ENCODE assay signal across 8 mouse cellular contexts in genomic region chr15:99818321-99819108, GRCm38 (mm10). TPM values are rescaled to one million over a fixed set of nuclear protein-coding genes. Genes with fewer than 3 reads are reported as not detected.
DNase-seq lines count a peak whose midpoint lies in the region; ATAC-seq and TF ChIP-seq lines count a peak whose summit lies in the region.

No protein-coding gene starts in this region.

- TF ChIP-seq EP300 in CH12.LX (IDR thresholded peaks at IDR 0.05; ENCODE audit: low read length): peak; percentile 95
- TF ChIP-seq EP300 in liver, postnatal 0 days (IDR thresholded peaks at IDR 0.05; ENCODE audit: low read depth): no peak

- 21% methylated on average over 13 of the region's 13 CpGs for whole genome bisulfite sequencing in intestine, embryonic 16.5 days
- WGBS in liver, postnatal 0 days (ENCODE audit: insufficient replicate concordance): 42% methylated on average over 13 of the region's 13 CpGs
- 62% methylated on average over 13 of the region's 13 CpGs for WGBS in small intestine, adult 2 months

- peak overlapping the region; percentile 97 for H3K9ac ChIP-seq in CH12.LX (ENCODE audit: insufficient read depth, low read depth)
- H3K9ac ChIP-seq in intestine, embryonic 16.5 days (ENCODE audit: low read depth, low read length): peak overlapping the region; percentile 68
- peak overlapping the region; percentile 4; the same call in 1 of the 2 replicates for H3K9ac ChIP-seq in liver, postnatal 0 days (replicated peaks)

- ATAC-seq in intestine, embryonic 16.5 days: peak; percentile 29; the same call in 1 of the 2 replicates
- no peak for ATAC-seq in liver, postnatal 0 days

- DNase-seq in CH12.LX (ENCODE audit: extremely low read depth): peak; percentile 96
- DNase-seq in brain, embryonic 14.5 days (ENCODE audit: low read depth): peak; percentile 94
- DNase-seq in gastrocnemius, postnatal 25 days: peak; percentile 60
- DNase-seq in liver, postnatal 0 days: no peak
- no peak for DNase-seq in cerebellum, postnatal 10 days
- DNase-seq in c-Kit-positive CD71-positive TER-119-positive erythroid progenitor cells, embryonic 14.5 days (ENCODE audit: low spot score): no peak

- peaks cover 4 to 23% of the 10 kb centered on the region in 2 experiments for H3K36me3 ChIP-seq in CH12.LX (replicated peaks in 1 of 2; ENCODE audit: control insufficient read depth in 1 of 2, insufficient read depth in 1 of 2, low read length in 1 of 2)
- H3K36me3 ChIP-seq in intestine, embryonic 16.5 days (ENCODE audit: control insufficient read depth, insufficient read depth, low read length): peaks cover 11% of the 10 kb centered on the region
- H3K36me3 ChIP-seq in liver, postnatal 0 days (replicated peaks; ENCODE audit: insufficient read depth, low read length): peaks cover 7% of the 10 kb centered on the region
- peaks cover 41% of the 10 kb centered on the region for H3K36me3 ChIP-seq in small intestine, adult 2 months (ENCODE audit: control insufficient read depth, insufficient read depth, low read length)

- no peaks in the 10 kb centered on the region for H3K27me3 ChIP-seq in CH12.LX (replicated peaks)
- H3K27me3 ChIP-seq in intestine, embryonic 16.5 days (replicated peaks; ENCODE audit: control insufficient read depth, insufficient read depth, low read length): no peaks in the 10 kb centered on the region
- no peaks in the 10 kb centered on the region for H3K27me3 ChIP-seq in liver, postnatal 0 days (ENCODE audit: insufficient read depth, low read length)
- H3K27me3 ChIP-seq in small intestine, adult 2 months (ENCODE audit: control insufficient read depth, insufficient read depth, low read length): no peaks in the 10 kb centered on the region

- H3K9me3 ChIP-seq in CH12.LX (replicated peaks; ENCODE audit: low read length): peaks cover 17% of the 10 kb centered on the region
- no peaks in the 10 kb centered on the region for H3K9me3 ChIP-seq in intestine, embryonic 16.5 days (ENCODE audit: control insufficient read depth, low read length)
- H3K9me3 ChIP-seq in liver, postnatal 0 days (ENCODE audit: low read length): no peaks in the 10 kb centered on the region

- no peak for TF ChIP-seq RAD21 in CH12.LX (IDR thresholded peaks at IDR 0.05; ENCODE audit: low read depth, low read length)

- H3K4me1 ChIP-seq in CH12.LX (ENCODE audit: control insufficient read depth in 1 of 2, insufficient read depth in 2 of 2): peaks cover 3 to 28% of the 10 kb centered on the region in 2 experiments
- peaks cover 10% of the 10 kb centered on the region for H3K4me1 ChIP-seq in intestine, embryonic 16.5 days (ENCODE audit: control insufficient read depth, insufficient read depth, low read length)
- H3K4me1 ChIP-seq in liver, postnatal 0 days (ENCODE audit: insufficient read depth): no peaks in the 10 kb centered on the region
- peaks cover under 1% of the 10 kb centered on the region; the same call in 1 of the 2 replicates for H3K4me1 ChIP-seq in small intestine, adult 2 months (ENCODE audit: control insufficient read depth, insufficient read depth, insufficient read length, low read length)

- peak; percentile 64 for TF ChIP-seq POLR2A in CH12.LX (IDR thresholded peaks at IDR 0.05; ENCODE audit: low read depth, low read length)
- no peak for TF ChIP-seq POLR2A in brain, embryonic 14.5 days (IDR thresholded peaks at IDR 0.05; ENCODE audit: borderline replicate concordance, extremely low read depth, insufficient read depth, insufficient read length, poor library complexity, severe bottlenecking)
- TF ChIP-seq POLR2A in small intestine, adult 2 months (IDR thresholded peaks at IDR 0.05; ENCODE audit: low read depth, low read length): no peak

- no peak for TF ChIP-seq CTCF in CH12.LX (conservative IDR thresholded peaks at IDR 0.05 in 1 of 2, IDR thresholded peaks at IDR 0.05 in 1 of 2; ENCODE audit: low read depth in 2 of 2, low read length in 2 of 2)
- no peak for TF ChIP-seq CTCF in brain, embryonic 14.5 days (IDR thresholded peaks at IDR 0.05; ENCODE audit: borderline replicate concordance, extremely low read depth, insufficient read depth, insufficient read length)
- no peak for TF ChIP-seq CTCF in liver, postnatal 0 days (IDR thresholded peaks at IDR 0.05; ENCODE audit: low read depth)
- TF ChIP-seq CTCF in small intestine, adult 2 months (IDR thresholded peaks at IDR 0.05; ENCODE audit: extremely low read depth, insufficient read length, insufficient replicate concordance, low read depth, low read length): no peak

- H3K4me2 ChIP-seq in CH12.LX (ENCODE audit: insufficient read depth, low read depth, poor library complexity, severe bottlenecking): peak overlapping the region; percentile 89
- H3K4me2 ChIP-seq in intestine, embryonic 16.5 days (ENCODE audit: low read depth, low read length): peak overlapping the region; percentile 58
- peak overlapping the region; percentile 65 for H3K4me2 ChIP-seq in liver, postnatal 0 days (ENCODE audit: low read depth, low read length)

- peak overlapping the region; percentile 95 for H3K27ac ChIP-seq in CH12.LX (ENCODE audit: insufficient read depth, low read depth)
- peak overlapping the region; percentile 93 for H3K27ac ChIP-seq in intestine, embryonic 16.5 days (ENCODE audit: low read length)
- peak overlapping the region; percentile 61 for H3K27ac ChIP-seq in liver, postnatal 0 days (ENCODE audit: low read depth)
- H3K27ac ChIP-seq in small intestine, adult 2 months (ENCODE audit: insufficient read depth, low read depth, low read length): peak overlapping the region; percentile 48

- in situ Hi-C loops in CH12.LX (cut with MboI; ENCODE audit: low pct_ligation_motif_present, low pct_unique_long_range_greater_than_20kb, low sequenced_read_pairs): no loop called here

- dilution Hi-C loops in CH12.LX (cut with MboI; ENCODE audit: extremely low pct_ligation_motif_present, extremely low pct_unique_long_range_greater_than_20kb, low sequenced_read_pairs): no loop called here

- H3K4me3 ChIP-seq in CH12.LX (replicated peaks in 1 of 3; ENCODE audit: low read depth in 2 of 3, low read length in 2 of 3, poor library complexity in 1 of 3): peak overlapping the region; percentile 61 to 70 (median 63)
- peak overlapping the region; percentile 55 for H3K4me3 ChIP-seq in intestine, embryonic 16.5 days (ENCODE audit: low read length)
- peak overlapping the region; percentile 39 for H3K4me3 ChIP-seq in liver, postnatal 0 days (ENCODE audit: low read depth, low read length)
- peak overlapping the region; percentile 32 for H3K4me3 ChIP-seq in small intestine, adult 2 months (ENCODE audit: low read depth, low read length)

- peaks cover 15% of the 10 kb centered on the region for H3K79me2 ChIP-seq in CH12.LX (replicated peaks; ENCODE audit: control insufficient read depth, extremely low read depth, insufficient read depth, poor library complexity, severe bottlenecking)

TF ChIP-seq in CH12.LX, 34 proteins besides CTCF, POLR2A, EP300 and RAD21 (continues in another document):
- TF ChIP-seq CHD2 (IDR thresholded peaks at IDR 0.05; ENCODE audit: low read length): peak; percentile 65; the same call in 1 of the 2 replicates
- TF ChIP-seq MYC (IDR thresholded peaks at IDR 0.05; ENCODE audit: low read depth, low read length): peak; percentile 94
- no peak for TF ChIP-seq ZC3H11A (IDR thresholded peaks at IDR 0.05; ENCODE audit: low read depth, low read length)
- TF ChIP-seq UBTF (IDR thresholded peaks at IDR 0.05; ENCODE audit: low read depth, low read length): no peak
- no peak for TF ChIP-seq USF2 (conservative IDR thresholded peaks at IDR 0.05; ENCODE audit: low read depth, low read length)
- TF ChIP-seq E2F4 (IDR thresholded peaks at IDR 0.05; ENCODE audit: insufficient replicate concordance, low read depth, low read length): no peak
- no peak for TF ChIP-seq SMC3 (IDR thresholded peaks at IDR 0.05; ENCODE audit: low read depth, low read length)
- TF ChIP-seq RCOR1 (conservative IDR thresholded peaks at IDR 0.05; ENCODE audit: low read depth, low read length): no peak; the same call in 1 of the 2 replicates
- peak; percentile 67 for TF ChIP-seq ZNF384 (IDR thresholded peaks at IDR 0.05; ENCODE audit: low read depth, low read length)
- TF ChIP-seq ZKSCAN1 (IDR thresholded peaks at IDR 0.05; ENCODE audit: borderline replicate concordance, low read depth, low read length): no peak
- TF ChIP-seq SIN3A (IDR thresholded peaks at IDR 0.05; ENCODE audit: low read length): peak; percentile 89
- no peak for TF ChIP-seq PAX5 (IDR thresholded peaks at IDR 0.05; ENCODE audit: low read length)
- peak; percentile 100 for TF ChIP-seq ETS1 (conservative IDR thresholded peaks at IDR 0.05; ENCODE audit: low read depth, low read length)
- TF ChIP-seq CHD1 (IDR thresholded peaks at IDR 0.05; ENCODE audit: low read depth, low read length): no peak; the same call in 1 of the 2 replicates
- TF ChIP-seq NRF1 (IDR thresholded peaks at IDR 0.05; ENCODE audit: low read depth, low read length): peak; percentile 81
- peak; percentile 92 for TF ChIP-seq MAZ (IDR thresholded peaks at IDR 0.05; ENCODE audit: low read depth, low read length)
- TF ChIP-seq POLR2AphosphoS2 (IDR thresholded peaks at IDR 0.05; ENCODE audit: low read depth, low read length): no peak
- TF ChIP-seq TCF12 (IDR thresholded peaks at IDR 0.05; ENCODE audit: low read depth, low read length): peak; percentile 90
- TF ChIP-seq JUN (IDR thresholded peaks at IDR 0.05; ENCODE audit: insufficient read depth, low read depth, low read length): peak; percentile 96
- peak; percentile 88 for TF ChIP-seq IRF4 (IDR thresholded peaks at IDR 0.05; ENCODE audit: low read depth, low read length)
- TF ChIP-seq MAX (IDR thresholded peaks at IDR 0.05; ENCODE audit: low read length): peak; percentile 91

RNA-seq across cellular contexts. Expression of gene Cers5, which starts 45.8 kb away (rescaled TPM):
- total RNA-seq in CH12.LX (2012; rRNA removed) (45.0 and 48.9 TPM in 2 replicates), CH12.LX (2014; rRNA removed) (140 and 149 TPM in 2 replicates)
- polyA plus RNA-seq in CH12.LX (2012; ENCODE audit: insufficient read length, low read depth): 83.7 and 94.3 TPM in 2 replicates
- 61.1 and 69.4 TPM in 2 replicates for polyA plus RNA-seq in brain, embryonic 14.5 days (2012; rRNA removed)
- 1 to 10 TPM; 4.0 to 6.1 TPM for total RNA-seq in gastrocnemius, postnatal 25 days (2021)
- polyA plus RNA-seq in intestine, embryonic 16.5 days (2015; fragmentation: Nextera tagmentation; extraction: Ambion mirVana): 42.1 and 46.8 TPM in 2 replicates
- polyA plus RNA-seq in liver, postnatal 0 days (2015; fragmentation: Nextera tagmentation; extraction: Ambion mirVana): 6.7 and 7.0 TPM in 2 replicates
- polyA plus RNA-seq in small intestine, adult 2 months (2012; rRNA removed): 6.9 and 8.2 TPM in 2 replicates

RNA-seq across cellular contexts. Expression of gene Lima1, which starts 56.7 kb away (rescaled TPM):
- total RNA-seq in CH12.LX (2012; rRNA removed) (16.8 and 18.7 TPM in 2 replicates), CH12.LX (2014; rRNA removed) (10.0 and 10.3 TPM in 2 replicates)
- polyA plus RNA-seq in CH12.LX (2012; ENCODE audit: insufficient read length, low read depth): 24.4 and 26.9 TPM in 2 replicates
- 21.1 and 22.2 TPM in 2 replicates for polyA plus RNA-seq in brain, embryonic 14.5 days (2012; rRNA removed)
- 10 to 100 TPM; 10.9 to 12.0 TPM for total RNA-seq in gastrocnemius, postnatal 25 days (2021)
- 105 and 112 TPM in 2 replicates for polyA plus RNA-seq in intestine, embryonic 16.5 days (2015; fragmentation: Nextera tagmentation; extraction: Ambion mirVana)
- 14.8 and 15.0 TPM in 2 replicates for polyA plus RNA-seq in liver, postnatal 0 days (2015; fragmentation: Nextera tagmentation; extraction: Ambion mirVana)
- 26.1 and 47.7 TPM in 2 replicates for polyA plus RNA-seq in small intestine, adult 2 months (2012; rRNA removed)

Comparison
In these comparisons a context has a peak if more than half of its experiments do, and no peak if none do; other contexts are left out.
1. DNase-seq: peak in CH12.LX (single experiment), brain, embryonic 14.5 days (single experiment) and gastrocnemius, postnatal 25 days (single experiment); none in liver, postnatal 0 days (single experiment), cerebellum, postnatal 10 days (0 of 2) and c-Kit-positive CD71-positive TER-119-positive erythroid progenitor cells, embryonic 14.5 days (single experiment).
2. H3K9ac ChIP-seq: peak in every context shown above with its lines; median percentile 97 in CH12.LX; 68 in intestine, embryonic 16.5 days; 4 in liver, postnatal 0 days.
3. Peak in every context shown above with its lines, with median percentiles within 50 percentile points of each other: H3K27ac ChIP-seq, H3K4me2 ChIP-seq and H3K4me3 ChIP-seq.